8 mouse cellular contexts compared by ENCODE assay signal in the genomic region with DNA sequence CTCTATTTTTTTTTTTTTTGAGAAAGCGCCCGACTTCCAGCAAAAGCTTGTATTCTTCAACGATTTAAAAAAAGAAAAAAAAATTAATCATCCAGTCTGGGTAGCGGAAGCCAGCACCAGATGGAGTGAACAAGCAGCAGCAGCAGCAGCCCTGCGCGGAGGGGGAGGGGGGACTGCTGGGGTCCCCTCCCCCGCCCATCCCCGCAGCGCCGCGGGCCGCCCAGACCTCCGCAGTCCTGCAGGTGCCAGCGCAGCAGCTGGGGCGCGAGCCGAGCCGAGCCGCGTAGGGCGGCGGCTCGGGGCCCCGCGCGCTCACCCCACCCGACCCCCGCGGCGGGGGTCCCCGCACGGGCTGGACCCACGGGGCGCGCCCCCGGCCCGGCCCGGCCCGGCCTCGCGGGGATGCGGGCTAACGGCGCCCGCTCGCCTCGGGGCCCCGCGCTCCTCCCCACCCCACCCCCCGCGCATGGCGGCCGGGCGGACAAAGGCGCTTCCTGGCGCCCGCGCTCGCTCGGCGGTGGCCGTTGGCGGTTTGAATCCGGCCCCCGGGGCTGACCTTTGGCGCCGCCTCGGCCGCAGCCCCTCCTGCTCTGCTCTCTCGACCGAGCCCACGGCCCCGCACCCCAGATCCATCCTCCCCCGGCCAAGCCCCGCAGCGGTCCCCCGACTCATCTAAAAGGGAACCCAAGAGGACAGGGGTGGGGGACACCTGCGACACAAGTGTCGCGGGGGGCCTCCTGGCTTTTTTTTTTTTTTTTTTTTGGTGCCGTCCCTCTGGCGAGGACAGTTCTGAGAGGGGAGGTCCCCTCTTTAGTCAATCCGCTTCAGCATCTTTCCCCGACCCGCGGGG. TPM values are rescaled to one million over a fixed set of nuclear protein-coding genes. Genes with fewer than 3 reads are reported as not detected.
DNase-seq lines count a peak whose midpoint lies in the region; ATAC-seq and TF ChIP-seq lines count a peak whose summit lies in the region.

No protein-coding gene starts in this region.

- no peak for ATAC-seq in G1E (ENCODE audit: extremely low read depth, insufficient number of reproducible peaks, low FRiP score, poor library complexity, severe bottlenecking)
- peak; percentile 79 for ATAC-seq in forebrain, embryonic 12.5 days (ENCODE audit: low FRiP score)

- H3K9ac ChIP-seq in forebrain, embryonic 12.5 days: peak overlapping the region; percentile 99

- DNase-seq in G1E (ENCODE audit: low spot score): peak; percentile 51
- peak; percentile 41 for DNase-seq in c-Kit-positive CD71-positive TER-119-positive erythroid progenitor cells, embryonic 14.5 days (ENCODE audit: low spot score)
- peak; percentile 61 to 67 for DNase-seq in heart, postnatal 36 days
- DNase-seq in layer of hippocampus, postnatal 10 days (ENCODE audit: low spot score in 2 of 2): peak; percentile 70 to 81
- DNase-seq in lung, postnatal 25 days (ENCODE audit: low spot score): peak; percentile 50
- peak; percentile 85 for DNase-seq in retina, postnatal 1 day
- DNase-seq in urinary bladder, adult 18-20 months (ENCODE audit: low spot score in 2 of 2): peak; percentile 15 to 48

- H3K4me2 ChIP-seq in forebrain, embryonic 12.5 days: peak overlapping the region; percentile 79

- intact Hi-C loops in heart, postnatal 36 days (cut with DNase I): loop anchor here (1.0 to 5.0 kb wide), 6 partner anchors 27 to 131 kb away; no protein-coding TSS in a partner anchor

- H3K27ac ChIP-seq in forebrain, embryonic 12.5 days: peak overlapping the region; percentile 99

- peaks cover 27% of the 10 kb centered on the region for H3K36me3 ChIP-seq in G1E (replicated peaks)
- peaks cover 6% of the 10 kb centered on the region for H3K36me3 ChIP-seq in forebrain, embryonic 12.5 days (replicated peaks)

- no peaks in the 10 kb centered on the region for H3K27me3 ChIP-seq in G1E (ENCODE audit: insufficient read depth, low read length)
- no peaks in the 10 kb centered on the region for H3K27me3 ChIP-seq in forebrain, embryonic 12.5 days

- H3K9me3 ChIP-seq in G1E (replicated peaks): peaks cover 1% of the 10 kb centered on the region; the same call in 1 of the 2 replicates
- no peaks in the 10 kb centered on the region for H3K9me3 ChIP-seq in forebrain, embryonic 12.5 days

- peaks cover 56% of the 10 kb centered on the region for H3K4me1 ChIP-seq in G1E (ENCODE audit: insufficient read depth, low read depth, low read length)
- H3K4me1 ChIP-seq in forebrain, embryonic 12.5 days: peaks cover 43% of the 10 kb centered on the region

- H3K4me3 ChIP-seq in G1E (ENCODE audit: low read depth, low read length): peak overlapping the region; percentile 84
- peak overlapping the region; percentile 93 for H3K4me3 ChIP-seq in forebrain, embryonic 12.5 days (replicated peaks)

- no peak for TF ChIP-seq CTCF in G1E (IDR thresholded peaks at IDR 0.05; ENCODE audit: low read depth, low read length)

- WGBS in forebrain, embryonic 12.5 days: under 1% methylated on average over 48 of the region's 86 CpGs

RNA-seq across cellular contexts. Expression of a gene that starts 0.6 kb away (rescaled TPM):
- 314 and 349 TPM in 2 replicates for total RNA-seq in G1E (2014; fragmentation: Nextera tagmentation)
- 691 and 701 TPM in 2 replicates for total RNA-seq in G1E (2017)
- polyA plus RNA-seq in G1E (2012): 40.0 and 50.7 TPM in 2 replicates
- 1,267 and 1,277 TPM in 2 replicates for polyA plus RNA-seq in forebrain, embryonic 12.5 days (2016; fragmentation: Nextera tagmentation; extraction: Ambion mirVana)
- total RNA-seq in heart, postnatal 36 days (2021): 100 to 1,000 TPM; 133 to 154 TPM
- total RNA-seq in layer of hippocampus, postnatal 10 days (2021): 1,000 to 10,000 TPM; 2,051 to 2,241 TPM

RNA-seq across cellular contexts. Expression of a gene that starts 18.6 kb away (rescaled TPM):
- not detected in 2 replicates for total RNA-seq in G1E (2014; fragmentation: Nextera tagmentation)
- total RNA-seq in G1E (2017): 0.33 and 0.52 TPM in 2 replicates
- polyA plus RNA-seq in G1E (2012): not detected in 2 replicates
- not detected in 2 replicates for polyA plus RNA-seq in forebrain, embryonic 12.5 days (2016; fragmentation: Nextera tagmentation; extraction: Ambion mirVana)
- total RNA-seq in heart, postnatal 36 days (2021): not detected
- total RNA-seq in layer of hippocampus, postnatal 10 days (2021): not detected

Comparison
In these comparisons a context has a peak if more than half of its experiments do, and no peak if none do; other contexts are left out.
1. DNase-seq: peak in every context shown above with its lines; median percentile 85 in retina, postnatal 1 day; 76 in layer of hippocampus, postnatal 10 days; 64 in heart, postnatal 36 days; 51 in G1E; 50 in lung, postnatal 25 days; 41 in c-Kit-positive CD71-positive TER-119-positive erythroid progenitor cells, embryonic 14.5 days; 32 in urinary bladder, adult 18-20 months.